Mouse (Mus musculus): ENCODE results near the gene Katnb1. TPM values are rescaled to one million over a fixed set of nuclear protein-coding genes. Genes with fewer than 3 reads are reported as not detected.

Gene Katnb1
- total RNA-seq (2018; cell fraction: chromatin; rRNA removed) = 10 to 100 TPM in 20 of 26 experiments, 1 to 10 TPM in 6; 3.0 to 30.8 (median 17.2) TPM
- 10 to 100 TPM in 4 of 26 experiments, 1 to 10 TPM in 22; 5.1 to 11.0 (median 8.5) TPM for total RNA-seq (2018; cell fraction: cytosol; rRNA removed)
- total RNA-seq (2018; cell fraction: nucleus; rRNA removed) = 10 to 100 TPM in 12 of 26 experiments, 1 to 10 TPM in 14; 3.3 to 18.1 (median 9.7) TPM
- polyA plus RNA-seq (2018) = 7.0 to 7.8 TPM (median 7.1 TPM) in 3 replicates

GRCm38 (mm10) chr8:95080381-95081341, at the start of gene Katnb1:
TSS of gene Katnb1 (plus strand) at chr8:95081186.
- Histone ChIP-seq H3K27ac (peak within 1 kb of the TSS; percentile 75), H3K36me3 (ENCODE audit: inconsistent target) (peaks cover 4% of the 10 kb centered on the region; the same call in 1 of the 2 replicates), H3K4me3 (ENCODE audit: inconsistent target) (peak within 1 kb of the TSS; percentile 79), H3K79me2 (ENCODE audit: inconsistent target) (no peaks in the 10 kb centered on the region)
- WGBS (ENCODE audit: missing documents) = under 1% methylated on average over 47 of the region's 47 CpGs

- Histone ChIP-seq H3K4me3 (ENCODE audit: inconsistent target) (no peak overlapping the region), H3K27ac (peak overlapping the region; percentile 41), H3K79me2 (ENCODE audit: inconsistent target) (no peaks in the 10 kb centered on the region), H3K36me3 (ENCODE audit: inconsistent target) (no peaks in the 10 kb centered on the region)
- 17% methylated on average over 7 of the region's 7 CpGs for WGBS (ENCODE audit: missing documents)
Observed at GRCm38 (mm10) chr8:95037106-95037925, 43.7 kb upstream of the Katnb1 start.

- WGBS (ENCODE audit: missing documents) = 92% methylated on average over 6 of the region's 6 CpGs
- Histone ChIP-seq H3K4me3 (ENCODE audit: inconsistent target) (no peak overlapping the region), H3K27ac (no peak overlapping the region), H3K36me3 (ENCODE audit: inconsistent target) (no peaks in the 10 kb centered on the region), H3K79me2 (ENCODE audit: inconsistent target) (no peaks in the 10 kb centered on the region)
Observed at GRCm38 (mm10) chr8:95041883-95042784, 38.9 kb upstream of the Katnb1 start.

- Histone ChIP-seq H3K27ac (no peak overlapping the region), H3K4me3 (ENCODE audit: inconsistent target) (no peak overlapping the region), H3K36me3 (ENCODE audit: inconsistent target) (no peaks in the 10 kb centered on the region), H3K79me2 (ENCODE audit: inconsistent target) (no peaks in the 10 kb centered on the region)
- 81% methylated on average over 4 of the region's 4 CpGs for WGBS (ENCODE audit: missing documents)
Observed at GRCm38 (mm10) chr8:95044811-95045210, 36.2 kb upstream of the Katnb1 start.

- 20% methylated on average over 3 of the region's 3 CpGs for WGBS (ENCODE audit: missing documents)
Observed at GRCm38 (mm10) chr8:95046982-95047381, 34.0 kb upstream of the Katnb1 start.

GRCm38 (mm10) chr8:95047884-95048680, 32.9 kb upstream of the Katnb1 start:
- Histone ChIP-seq H3K79me2 (ENCODE audit: inconsistent target) (no peaks in the 10 kb centered on the region), H3K27ac (no peak overlapping the region), H3K4me3 (ENCODE audit: inconsistent target) (no peak overlapping the region), H3K36me3 (ENCODE audit: inconsistent target) (no peaks in the 10 kb centered on the region)
- 66% methylated on average over 5 of the region's 6 CpGs for WGBS (ENCODE audit: missing documents)

More at GRCm38 (mm10) chr8:95046982-95047381, 34.0 kb upstream of the Katnb1 start:
- Histone ChIP-seq H3K4me3 (ENCODE audit: inconsistent target) (no peak overlapping the region), H3K79me2 (ENCODE audit: inconsistent target) (no peaks in the 10 kb centered on the region), H3K27ac (no peak overlapping the region), H3K36me3 (ENCODE audit: inconsistent target) (no peaks in the 10 kb centered on the region)

GRCm38 (mm10) chr8:95049636-95050035, 31.4 kb upstream of the Katnb1 start:
- no peak overlapping the region for H3K4me3 ChIP-seq (ENCODE audit: inconsistent target)
- no peaks in the 10 kb centered on the region for H3K79me2 ChIP-seq (ENCODE audit: inconsistent target)
- WGBS (ENCODE audit: missing documents) = 32% methylated on average over 2 of the region's 2 CpGs
- no peaks in the 10 kb centered on the region for H3K36me3 ChIP-seq (ENCODE audit: inconsistent target)
- H3K27ac ChIP-seq = no peak overlapping the region

GRCm38 (mm10) chr8:95054438-95054837, 26.5 kb upstream of the Katnb1 start:
- H3K79me2 ChIP-seq (ENCODE audit: inconsistent target) = no peaks in the 10 kb centered on the region
- no peak overlapping the region for H3K27ac ChIP-seq
- no peak overlapping the region for H3K4me3 ChIP-seq (ENCODE audit: inconsistent target)
- 89% methylated on average over 6 of the region's 6 CpGs for WGBS (ENCODE audit: missing documents)
- H3K36me3 ChIP-seq (ENCODE audit: inconsistent target) = no peaks in the 10 kb centered on the region

GRCm38 (mm10) chr8:95054927-95055510, 26.0 kb upstream of the Katnb1 start, which contains the start of gene Drc7:
TSS of gene Drc7 (plus strand) at chr8:95055103.
- Histone ChIP-seq H3K79me2 (ENCODE audit: inconsistent target) (no peaks in the 10 kb centered on the region), H3K4me3 (ENCODE audit: inconsistent target) (no peak within 1 kb of the TSS), H3K36me3 (ENCODE audit: inconsistent target) (no peaks in the 10 kb centered on the region), H3K27ac (no peak within 1 kb of the TSS)
- 50% methylated on average over 1 of the region's 2 CpGs for WGBS (ENCODE audit: missing documents)

- no peak overlapping the region for H3K27ac ChIP-seq
- WGBS (ENCODE audit: missing documents) = 72% methylated on average over 4 of the region's 5 CpGs
- H3K79me2 ChIP-seq (ENCODE audit: inconsistent target) = no peaks in the 10 kb centered on the region
- no peaks in the 10 kb centered on the region for H3K36me3 ChIP-seq (ENCODE audit: inconsistent target)
- H3K4me3 ChIP-seq (ENCODE audit: inconsistent target) = no peak overlapping the region
Observed at GRCm38 (mm10) chr8:95056414-95056813, 24.6 kb upstream of the Katnb1 start.

GRCm38 (mm10) chr8:95058661-95059060, 22.3 kb upstream of the Katnb1 start:
- 19% methylated on average over 6 of the region's 6 CpGs for WGBS (ENCODE audit: missing documents)
- Histone ChIP-seq H3K79me2 (ENCODE audit: inconsistent target) (no peaks in the 10 kb centered on the region), H3K27ac (no peak overlapping the region), H3K36me3 (ENCODE audit: inconsistent target) (no peaks in the 10 kb centered on the region), H3K4me3 (ENCODE audit: inconsistent target) (no peak overlapping the region)

- H3K36me3 ChIP-seq (ENCODE audit: inconsistent target) = no peaks in the 10 kb centered on the region
- no peak overlapping the region for H3K27ac ChIP-seq
- H3K4me3 ChIP-seq (ENCODE audit: inconsistent target) = no peak overlapping the region
- no peaks in the 10 kb centered on the region for H3K79me2 ChIP-seq (ENCODE audit: inconsistent target)
- WGBS (ENCODE audit: missing documents) = 36% methylated on average over 6 of the region's 6 CpGs
Observed at GRCm38 (mm10) chr8:95059812-95060533, 21.0 kb upstream of the Katnb1 start.

Data from macrophage (primary cell).